Mouse (Mus musculus) embryonic fibroblast, embryonic 13.5 days (primary cell): ENCODE data around the gene Fto. TPM values are rescaled to one million over a fixed set of nuclear protein-coding genes. Genes with fewer than 3 reads are reported as not detected.
A peak's percentile ranks its signal among the peaks of the same experiment; 100 is the strongest.

Experiments
- H3K27ac ChIP-seq: 2 replicates; pipeline ENCODE4 v1.5.1; 2012; ENCODE audit warnings: low read length, control low read depth, inconsistent platforms; ENCODE audit not compliant: insufficient read depth
- H3K4me1 ChIP-seq: 2 replicates; pipeline ENCODE4 v1.6.1; 2011; ENCODE audit warnings: low read length; ENCODE audit not compliant: control insufficient read depth, insufficient read depth
- H3K4me3 ChIP-seq: 2 replicates; pipeline ENCODE4 v1.5.1; 2011; ENCODE audit warnings: mild to moderate bottlenecking, control low read depth, low read length; ENCODE audit not compliant: insufficient read depth
- CTCF ChIP-seq: IDR thresholded peaks from 2 replicates; pipeline ENCODE4 v1.5.1; 2011; ENCODE audit warnings: mild to moderate bottlenecking, control low read depth, low read length, moderate library complexity, borderline replicate concordance; ENCODE audit not compliant: insufficient read depth
- POLR2A ChIP-seq: IDR thresholded peaks from 2 replicates; pipeline ENCODE4 v1.6.1; 2011; ENCODE audit warnings: low read depth, mild to moderate bottlenecking, control low read depth, low read length, moderate library complexity
- polyA plus RNA-seq: library from polyadenylated mRNA; stranded (reverse); fragments of >200 nt; gene quantifications from 2 replicates; pipeline ENCODE4 v1.2.4, GENCODE M21; 2011; ENCODE audit warnings: low read depth; ENCODE audit not compliant: missing spikeins, insufficient read length

Gene Fto
- polyA plus RNA-seq, 1 experiment: 71.5 TPM

- no peak for TF ChIP-seq CTCF
- no peak for TF ChIP-seq POLR2A
Measured at GRCm38 (mm10) chr8:91323511-91323910, 10.2 kb downstream of the Fto start.

GRCm38 (mm10) chr8:91324271-91324670, 10.9 kb downstream of the Fto start:
- TF ChIP-seq POLR2A: no peak
- TF ChIP-seq CTCF: no peak
- H3K4me1 ChIP-seq: peaks cover 22% of the 10 kb centered on the region
- H3K27ac ChIP-seq: no peak overlapping the region
- no peak overlapping the region for H3K4me3 ChIP-seq

More at GRCm38 (mm10) chr8:91323511-91323910, 10.2 kb downstream of the Fto start:
- H3K27ac ChIP-seq: no peak overlapping the region
- H3K4me3 ChIP-seq: no peak overlapping the region
- H3K4me1 ChIP-seq: peaks cover 16% of the 10 kb centered on the region

DNA sequence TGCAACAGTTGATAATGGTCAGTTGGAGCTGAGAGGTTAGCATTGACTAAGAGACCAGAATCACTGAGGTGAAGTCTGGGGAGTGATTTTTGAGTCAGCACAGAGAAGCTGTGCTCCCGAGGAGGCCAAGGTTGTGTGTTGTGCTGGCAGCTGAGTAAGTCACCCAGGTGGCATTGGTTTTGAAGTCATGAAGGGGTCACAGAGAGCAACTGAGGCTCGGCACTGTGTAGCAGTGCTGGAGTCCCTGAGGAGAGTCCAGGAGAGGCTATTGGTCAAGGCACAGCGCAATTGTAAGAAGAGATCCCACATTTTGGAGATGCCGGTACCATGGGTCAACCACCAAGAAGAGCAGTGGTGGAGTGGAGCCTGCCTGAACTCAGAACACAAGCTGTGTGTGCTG, 11.6 kb downstream of the Fto start:
- H3K4me1 ChIP-seq: peaks cover 28% of the 10 kb centered on the region
- no peak for TF ChIP-seq POLR2A
- TF ChIP-seq CTCF: no peak
- no peak overlapping the region for H3K4me3 ChIP-seq
- no peak overlapping the region for H3K27ac ChIP-seq

DNA sequence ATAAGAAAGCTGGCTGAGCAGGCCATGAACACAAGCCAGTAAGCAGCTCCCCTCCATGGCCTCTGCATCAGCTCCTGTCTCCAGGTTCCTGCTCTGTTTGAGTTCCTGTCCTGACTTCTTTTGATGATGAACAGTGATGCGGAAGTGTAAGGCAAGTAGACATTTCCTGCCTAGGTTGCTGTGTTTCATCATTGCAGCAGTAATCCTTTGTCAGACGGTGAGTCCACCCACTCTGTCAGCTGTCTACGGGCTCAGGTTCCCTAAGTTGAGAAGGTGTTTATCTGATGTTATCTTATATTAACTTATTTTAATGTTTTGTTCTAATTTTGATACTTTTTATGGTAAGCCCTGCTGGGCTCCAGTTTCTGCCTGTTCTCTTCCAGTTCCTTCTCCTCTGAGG, 12.7 kb downstream of the Fto start:
- peaks cover 35% of the 10 kb centered on the region for H3K4me1 ChIP-seq
- no peak for TF ChIP-seq POLR2A
- no peak for TF ChIP-seq CTCF
- H3K4me3 ChIP-seq: no peak overlapping the region
- no peak overlapping the region for H3K27ac ChIP-seq

DNA sequence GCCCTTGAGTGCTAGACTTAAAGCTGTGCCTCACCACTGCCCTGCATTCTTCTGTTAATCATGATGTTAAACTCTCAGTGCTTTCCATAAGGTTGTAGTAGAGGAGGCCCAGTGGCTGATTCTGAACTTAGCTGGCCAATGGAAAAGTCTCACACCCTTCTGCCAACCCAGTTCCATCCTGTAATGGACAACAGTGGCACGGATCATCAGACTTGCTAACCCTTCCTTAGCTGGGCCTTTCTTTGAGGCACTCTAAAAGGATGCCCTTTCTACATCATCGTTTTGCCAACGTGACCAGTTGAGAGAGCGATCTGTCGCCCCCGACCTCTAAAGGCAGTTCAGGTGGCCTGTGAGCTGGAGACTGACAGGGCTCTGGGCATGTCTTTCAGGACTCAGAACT, 13.6 kb downstream of the Fto start:
- H3K4me3 ChIP-seq: no peak overlapping the region
- H3K4me1 ChIP-seq: peaks cover 41% of the 10 kb centered on the region
- TF ChIP-seq CTCF: no peak
- TF ChIP-seq POLR2A: no peak
- no peak overlapping the region for H3K27ac ChIP-seq

- Histone ChIP-seq H3K4me1 (peaks cover 36% of the 10 kb centered on the region), H3K27ac (no peak overlapping the region), H3K4me3 (no peak overlapping the region)
- TF ChIP-seq POLR2A (no peak), CTCF (no peak)
Measured at GRCm38 (mm10) chr8:91327471-91328205, 14.3 kb downstream of the Fto start.

DNA sequence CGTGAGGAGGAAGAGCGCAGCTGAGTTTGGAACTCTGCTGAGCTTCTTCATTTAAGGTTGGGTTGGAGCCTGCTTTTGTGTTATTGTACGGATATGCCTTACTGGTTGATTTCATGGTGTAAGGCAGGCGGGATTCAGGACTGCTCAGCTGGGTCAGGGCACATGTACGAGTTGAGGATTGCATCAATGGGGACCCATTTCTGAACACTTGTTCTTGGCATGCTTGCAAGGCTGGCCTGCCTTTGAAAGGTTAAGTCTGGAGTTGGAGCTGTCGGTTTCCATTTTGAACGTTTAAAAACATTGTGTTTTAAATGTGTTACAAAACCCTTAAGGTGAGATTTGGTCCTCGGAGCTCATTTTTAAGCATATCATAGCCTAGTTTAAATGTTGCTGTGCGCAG, 15.7 kb downstream of the Fto start:
- Histone ChIP-seq H3K4me1 (peaks cover 27% of the 10 kb centered on the region), H3K4me3 (no peak overlapping the region), H3K27ac (peak overlapping the region; percentile 22)
- no peak for TF ChIP-seq CTCF
- no peak for TF ChIP-seq POLR2A

DNA sequence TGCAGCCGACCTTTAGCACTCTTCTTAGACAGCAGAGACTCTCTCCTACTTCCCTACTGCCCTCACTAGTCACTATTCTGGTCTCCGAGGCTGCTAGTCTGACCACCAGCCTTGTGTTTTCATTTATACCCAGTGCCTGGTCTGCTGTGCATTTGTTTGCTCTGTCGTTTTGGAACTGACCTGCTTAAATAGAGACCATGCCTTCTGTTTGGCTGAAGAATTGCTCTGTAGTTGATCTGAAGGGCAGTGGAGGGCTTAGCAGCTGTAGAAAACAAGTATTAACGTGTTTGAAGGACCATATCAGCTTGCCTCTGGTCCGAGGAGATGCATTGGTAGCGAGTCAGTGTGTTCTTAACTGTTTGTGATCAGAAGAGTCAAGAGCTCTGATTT, 16.1 kb downstream of the Fto start:
- Histone ChIP-seq H3K4me3 (no peak overlapping the region), H3K4me1 (peaks cover 27% of the 10 kb centered on the region), H3K27ac (peak overlapping the region; percentile 22)
- TF ChIP-seq POLR2A (no peak), CTCF (no peak)

GRCm38 (mm10) chr8:91338389-91339154, 25.2 kb downstream of the Fto start:
- Histone ChIP-seq H3K27ac (no peak overlapping the region), H3K4me3 (no peak overlapping the region), H3K4me1 (no peaks in the 10 kb centered on the region)
- TF ChIP-seq CTCF (no peak), POLR2A (no peak)

GRCm38 (mm10) chr8:91339651-91340050, 26.3 kb downstream of the Fto start:
- no peak for TF ChIP-seq POLR2A
- Histone ChIP-seq H3K4me3 (no peak overlapping the region), H3K27ac (no peak overlapping the region), H3K4me1 (no peaks in the 10 kb centered on the region)
